Mouse (Mus musculus) midbrain, embryonic 16.5 days (tissue): ENCODE data around the gene Tfap2e. TPM values are rescaled to one million over a fixed set of nuclear protein-coding genes. Genes with fewer than 3 reads are reported as not detected.
A peak's percentile ranks its signal among the peaks of the same experiment; 100 is the strongest.

Source experiments
- ATAC-seq: fragments of 200-750 bp; cut with Nextera tagmentation; 2 replicates; pipeline ENCODE4 v1.8.0; 2017; ENCODE audit warnings: moderate TSS enrichment
- H3K27ac ChIP-seq: fragments of 300-500 bp; sonication (generic); 2 replicates; pipeline ENCODE4 v1.5.1; 2014; ENCODE audit warnings: mild to moderate bottlenecking, low read length, mixed read lengths
- H3K27me3 ChIP-seq: fragments of 300-500 bp; sonication (generic); 2 replicates; pipeline ENCODE4 v1.6.1; 2014; ENCODE audit warnings: low read depth, low read length, mixed read lengths; ENCODE audit not compliant: control insufficient read depth, insufficient read depth
- H3K36me3 ChIP-seq: fragments of 300-500 bp; sonication (generic); 2 replicates; pipeline ENCODE4 v1.6.1; 2014; ENCODE audit warnings: mild to moderate bottlenecking, low read length, moderate library complexity, mixed read lengths; ENCODE audit not compliant: control insufficient read depth, insufficient read depth
- H3K4me1 ChIP-seq: fragments of 300-500 bp; sonication (generic); 2 replicates; pipeline ENCODE4 v1.6.1; 2014; ENCODE audit warnings: mild to moderate bottlenecking, low read length, mixed read lengths; ENCODE audit not compliant: control insufficient read depth, insufficient read depth
- H3K4me2 ChIP-seq: fragments of 300-500 bp; sonication (generic); 2 replicates; pipeline ENCODE4 v1.6.1; 2014; ENCODE audit warnings: mild to moderate bottlenecking, low read length, mixed read lengths
- H3K4me3 ChIP-seq: fragments of 300-500 bp; sonication (generic); 2 replicates; pipeline ENCODE4 v1.5.1; 2014; ENCODE audit warnings: low read depth, mild to moderate bottlenecking, low read length, moderate library complexity, mixed read lengths
- H3K9ac ChIP-seq: fragments of 300-500 bp; sonication (generic); 2 replicates; pipeline ENCODE4 v1.6.1; 2014; ENCODE audit warnings: low read depth, low read length, mixed read lengths
- H3K9me3 ChIP-seq: fragments of 300-500 bp; sonication (generic); replicated peaks from 2 replicates; pipeline ENCODE4 v1.6.1; 2014; ENCODE audit warnings: mild to moderate bottlenecking, low read length, mixed read lengths; ENCODE audit not compliant: control insufficient read depth, poor library complexity, severe bottlenecking
- WGBS: fragments of 180-500 bp; shearing (Covaris S2); extraction: QIAGEN DNeasy Blood & Tissue Kit; methylation state at CpG from one replicate; pipeline ENCODE4 v1.1.7; 2014; 5-methylcytosine and 5-hydroxymethylcytosine counted together
- polyA plus RNA-seq: library from polyadenylated mRNA; unstranded; fragments of >200 nt; fragmentation: Nextera tagmentation; extraction: Ambion mirVana; gene quantifications from 2 replicates; pipeline ENCODE4 v1.2.1, GENCODE M21; 2015

Tfap2e gene
- polyA plus RNA-seq, 1 experiment from 2014 or later: 0.09 TPM

DNA sequence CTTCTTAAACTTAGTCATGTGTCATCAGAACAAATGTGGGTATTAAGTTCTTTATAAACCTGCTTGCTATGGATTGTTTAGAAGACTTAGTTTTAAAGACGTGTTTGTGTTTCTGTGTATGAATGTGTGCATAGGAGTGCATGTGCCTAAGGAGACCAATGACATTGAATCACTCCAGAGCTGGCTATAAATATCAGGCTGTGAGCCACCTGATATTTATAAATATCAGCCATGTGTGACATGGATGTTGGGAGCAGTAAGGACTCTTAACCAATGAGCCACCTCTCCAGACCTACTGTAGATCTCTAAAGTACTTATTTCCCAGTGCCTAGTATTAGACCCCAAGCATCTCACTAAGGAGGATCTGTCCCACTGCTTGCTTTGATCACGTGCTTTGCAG, 46.6 kb downstream of the Tfap2e start:
- no peak overlapping the region for H3K27ac ChIP-seq
- H3K4me1 ChIP-seq: no peaks in the 10 kb centered on the region
- no peak overlapping the region for H3K9ac ChIP-seq
- 92% methylated on average over 2 of the region's 2 CpGs for WGBS
- H3K9me3 ChIP-seq: no peaks in the 10 kb centered on the region
- ATAC-seq: no peak
- H3K4me2 ChIP-seq: no peak overlapping the region
- no peak overlapping the region for H3K4me3 ChIP-seq
- H3K36me3 ChIP-seq: peaks cover 17% of the 10 kb centered on the region
- H3K27me3 ChIP-seq: no peaks in the 10 kb centered on the region

DNA sequence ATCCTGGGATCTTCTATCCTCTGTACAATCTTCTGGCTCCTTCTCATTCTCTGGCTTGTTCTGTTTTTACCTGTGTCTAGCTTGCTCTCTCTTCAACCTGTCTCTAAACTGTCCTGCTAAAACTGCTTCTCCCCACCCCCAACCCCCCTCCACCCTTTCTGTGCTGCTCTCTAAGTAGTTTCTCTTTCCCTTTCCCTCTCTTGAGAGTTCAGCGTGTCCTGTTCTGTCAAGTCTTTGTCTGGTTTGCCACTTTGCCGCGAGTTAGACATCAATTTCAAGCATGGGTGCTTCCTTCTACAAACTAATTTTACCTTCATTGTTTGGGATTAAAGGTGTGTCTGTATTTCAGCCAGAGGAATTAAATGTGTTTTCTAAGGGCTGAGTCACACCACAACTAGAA, 53.0 kb downstream of the Tfap2e start:
- H3K9me3 ChIP-seq: no peaks in the 10 kb centered on the region
- ATAC-seq: no peak
- H3K27ac ChIP-seq: no peak overlapping the region
- no peak overlapping the region for H3K9ac ChIP-seq
- H3K4me2 ChIP-seq: no peak overlapping the region
- WGBS: 38% methylated on average over 3 of the region's 3 CpGs
- no peaks in the 10 kb centered on the region for H3K27me3 ChIP-seq
- peaks cover 18% of the 10 kb centered on the region for H3K4me1 ChIP-seq
- no peak overlapping the region for H3K4me3 ChIP-seq
- H3K36me3 ChIP-seq: peaks cover 18% of the 10 kb centered on the region

DNA sequence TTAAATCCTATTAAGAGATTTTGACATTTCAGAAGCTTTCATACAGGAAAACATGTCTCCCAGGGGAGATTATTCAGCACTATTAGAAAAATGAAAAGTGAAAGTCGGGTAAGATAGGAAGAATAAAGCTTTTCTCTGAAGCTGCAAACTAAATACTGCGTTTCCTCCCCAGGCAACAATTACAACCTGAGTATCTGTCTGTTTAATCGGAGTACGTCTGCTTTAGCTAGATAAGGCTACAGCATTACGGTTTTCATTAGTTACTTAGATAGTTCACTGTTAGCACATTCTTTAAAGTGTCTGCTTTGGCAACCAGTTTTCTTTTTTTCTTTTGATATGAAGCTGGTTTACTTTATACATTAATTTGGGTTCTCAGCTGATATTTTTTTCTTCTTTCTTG, 53.7 kb downstream of the Tfap2e start:
- Histone ChIP-seq H3K9me3 (no peaks in the 10 kb centered on the region), H3K36me3 (peaks cover 15% of the 10 kb centered on the region), H3K27ac (no peak overlapping the region), H3K4me2 (no peak overlapping the region), H3K9ac (no peak overlapping the region), H3K27me3 (no peaks in the 10 kb centered on the region), H3K4me3 (no peak overlapping the region), H3K4me1 (peaks cover 20% of the 10 kb centered on the region)
- 72% methylated on average over 5 of the region's 5 CpGs for WGBS
- ATAC-seq: no peak

DNA sequence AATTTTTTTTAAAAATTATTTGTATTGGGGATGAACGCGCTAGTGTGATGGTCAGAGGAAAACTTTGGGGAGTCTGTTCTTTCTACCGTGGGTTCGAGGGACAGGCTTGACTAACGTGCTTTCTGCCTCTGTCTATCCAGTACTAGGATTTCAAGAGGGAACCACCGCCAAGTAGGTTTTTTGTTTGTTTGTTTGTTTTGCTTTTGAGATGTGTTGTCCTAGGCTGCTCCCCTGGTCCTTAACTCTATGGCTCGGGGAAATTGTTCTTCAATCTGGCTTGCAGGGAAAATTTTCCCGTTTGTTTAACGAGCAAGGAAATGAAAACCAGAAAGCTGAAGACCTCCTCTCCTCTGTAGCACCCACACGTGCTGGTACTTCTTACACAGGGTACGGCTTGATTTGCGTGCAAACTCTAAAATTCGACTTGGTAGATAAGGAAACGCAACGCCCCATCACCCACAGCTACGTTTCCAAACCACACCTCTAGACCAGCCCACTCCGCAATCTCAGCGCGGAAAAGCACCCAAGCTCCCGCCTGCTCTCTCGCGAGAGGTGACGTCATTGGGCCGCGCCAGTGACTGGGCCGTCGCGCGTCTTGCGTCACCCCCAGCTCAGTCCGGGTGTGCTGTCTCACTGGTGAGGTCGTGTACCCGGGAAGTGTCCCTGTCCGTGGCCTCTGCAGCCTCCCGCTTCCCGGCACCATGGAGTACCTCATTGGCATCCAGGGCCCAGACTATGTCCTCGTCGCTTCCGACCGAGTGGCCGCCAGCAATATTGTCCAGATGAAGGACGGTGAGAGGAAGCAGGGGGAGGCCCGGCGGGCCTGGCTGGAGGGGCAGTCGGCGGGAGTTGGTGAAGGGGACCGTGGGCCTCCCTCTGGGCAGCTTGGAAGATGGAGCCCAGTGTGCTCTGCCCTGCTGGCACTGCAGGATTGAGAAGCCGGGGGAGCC, 58.7 kb downstream of the Tfap2e start, which contains the start of gene Psmb2:
Gene Psmb2 (plus strand): TSS at position 577 of the 950 bp plus-strand sequence.
- Histone ChIP-seq H3K9me3 (no peaks in the 10 kb centered on the region), H3K4me1 (peaks cover 20% of the 10 kb centered on the region), H3K27ac (peak within 1 kb of the TSS; percentile 79), H3K36me3 (0 out of 2 replicates have a peak, but pooled peaks cover 2% of the 10 kb centered on the region), H3K4me3 (peak within 1 kb of the TSS; percentile 100), H3K9ac (peak within 1 kb of the TSS; percentile 99), H3K4me2 (peak within 1 kb of the TSS; percentile 98), H3K27me3 (no peaks in the 10 kb centered on the region)
- ATAC-seq: peak; percentile 98
- 3% methylated on average over 48 of the region's 48 CpGs for WGBS

DNA sequence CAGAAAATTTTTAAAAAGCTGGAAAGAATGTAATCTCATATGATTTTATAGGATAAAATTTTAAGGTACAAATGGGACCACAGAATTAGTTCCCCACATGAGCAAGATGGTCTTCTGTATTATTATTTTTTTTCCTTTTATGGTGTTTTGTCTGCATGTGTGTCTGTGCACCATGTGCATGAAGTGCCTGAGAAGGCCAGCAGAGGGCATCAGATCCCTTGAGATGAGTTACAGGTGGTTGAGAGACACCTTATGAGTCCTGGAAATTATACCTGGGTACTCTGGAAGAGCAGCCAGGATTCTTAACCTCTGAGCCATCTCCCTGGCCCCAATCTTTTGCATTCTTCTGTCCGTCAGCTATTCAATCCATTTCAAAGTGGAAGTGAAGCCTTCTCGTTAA, 69.0 kb downstream of the Tfap2e start:
- no peak overlapping the region for H3K27ac ChIP-seq
- no peak for ATAC-seq
- H3K4me2 ChIP-seq: no peak overlapping the region
- H3K9ac ChIP-seq: no peak overlapping the region
- no peaks in the 10 kb centered on the region for H3K9me3 ChIP-seq
- no peaks in the 10 kb centered on the region for H3K27me3 ChIP-seq
- H3K36me3 ChIP-seq: no peaks in the 10 kb centered on the region
- no peak overlapping the region for H3K4me3 ChIP-seq
- no peaks in the 10 kb centered on the region for H3K4me1 ChIP-seq
- 92% methylated on average over 2 of the region's 2 CpGs for WGBS

Other genes with a start within 250 kb of the Tfap2e start
- gene Ago4, start 202.8 kb downstream of the Tfap2e start, polyA plus RNA-seq: 8.4 and 11.6 TPM in 2 replicates
- gene Clspn, start 179.3 kb downstream of the Tfap2e start, polyA plus RNA-seq: 3.4 and 3.9 TPM in 2 replicates
- gene 5730409E04Rik, start 126.4 kb downstream of the Tfap2e start, polyA plus RNA-seq: 14.9 and 16.7 TPM in 2 replicates
- gene Psmb2, start 58.6 kb downstream of the Tfap2e start, polyA plus RNA-seq: 393 and 408 TPM in 2 replicates
- 134 and 161 TPM in 2 replicates for gene Ncdn, start 17.2 kb upstream of the Tfap2e start, polyA plus RNA-seq
- gene AU040320, start 17.3 kb upstream of the Tfap2e start, polyA plus RNA-seq: 36.5 and 42.8 TPM in 2 replicates
- gene Zmym4, start 231.9 kb upstream of the Tfap2e start, polyA plus RNA-seq: 27.8 and 28.5 TPM in 2 replicates